In genomic region chr16:32633486-32634012, GRCm38 (mm10) we compare ENCODE assay signal across 17 mouse cellular contexts. TPM values are rescaled to one million over a fixed set of nuclear protein-coding genes. Genes with fewer than 3 reads are reported as not detected.
DNase-seq lines count a peak whose midpoint lies in the region; ATAC-seq and TF ChIP-seq lines count a peak whose summit lies in the region.
"Had no signal": no experiment of that assay in that cellular context is flagged by ENCODE, and none has a peak within 500 bp of the region (broad histone marks: within the 10 kb centered on the region; RNA-seq: fewer than 3 reads in every experiment).

No protein-coding gene starts in this region.

- 81% methylated on average over 4 of the region's 4 CpGs for WGBS in liver, embryonic 15.5 days (ENCODE audit: insufficient replicate concordance)

- TF ChIP-seq EP300 in MEL (IDR thresholded peaks at IDR 0.05; ENCODE audit: low read depth in 1 of 2, low read length in 2 of 2), result no peak

- H3K4me1 ChIP-seq in MEL (ENCODE audit: control insufficient read depth in 1 of 2, insufficient read depth in 2 of 2, low read length in 2 of 2), result peaks cover 4 to 16% of the 10 kb centered on the region in 2 experiments; a peak in 3 of 4 replicates
- H3K4me1 ChIP-seq in embryonic fibroblast, embryonic 13.5 days (ENCODE audit: control insufficient read depth, insufficient read depth, low read length), result peaks cover 6% of the 10 kb centered on the region
- H3K4me1 ChIP-seq in liver, embryonic 15.5 days (replicated peaks), result peaks cover 11% of the 10 kb centered on the region
- H3K4me1 ChIP-seq: forebrain, embryonic 15.5 days had no signal

- H3K9me3 ChIP-seq in MEL (replicated peaks; ENCODE audit: insufficient read depth, low read length), result no peaks in the 10 kb centered on the region
- H3K9me3 ChIP-seq in liver, embryonic 15.5 days (replicated peaks), result no peaks in the 10 kb centered on the region
- H3K9me3 ChIP-seq: embryonic facial prominence, embryonic 15.5 days; forebrain, embryonic 15.5 days; G1E; heart, embryonic 13.5 days; hindbrain, embryonic 15.5 days had no signal

- no peak for TF ChIP-seq CTCF in MEL (IDR thresholded peaks at IDR 0.05 in 2 of 3, conservative IDR thresholded peaks at IDR 0.05 in 1 of 3; ENCODE audit: control insufficient read depth in 1 of 3, insufficient read depth in 1 of 3, low read depth in 2 of 3, low read length in 3 of 3, poor library complexity in 1 of 3, severe bottlenecking in 1 of 3)
- TF ChIP-seq CTCF in embryonic fibroblast, embryonic 13.5 days (IDR thresholded peaks at IDR 0.05; ENCODE audit: borderline replicate concordance, insufficient read depth, low read length), result no peak
- TF ChIP-seq CTCF in gastrocnemius, adult 2 months (IDR thresholded peaks at IDR 0.05), result no peak

- no peak overlapping the region for H3K4me2 ChIP-seq in liver, embryonic 15.5 days
- H3K4me2 ChIP-seq: embryonic facial prominence, embryonic 15.5 days; forebrain, embryonic 15.5 days; heart, embryonic 13.5 days; hindbrain, embryonic 15.5 days had no signal

- H3K27me3 ChIP-seq in MEL (ENCODE audit: control insufficient read depth in 1 of 2, insufficient read depth in 2 of 2, low read length in 2 of 2), result no peaks in the 10 kb centered on the region
- H3K27me3 ChIP-seq in liver, embryonic 15.5 days, result peaks cover 10% of the 10 kb centered on the region; the same call in 1 of the 2 replicates
- H3K27me3 ChIP-seq: embryonic facial prominence, embryonic 15.5 days; forebrain, embryonic 15.5 days; hindbrain, embryonic 15.5 days had no signal

- H3K4me3 ChIP-seq in MEL (ENCODE audit: control insufficient read depth in 1 of 2, insufficient read depth in 1 of 2, low read depth in 2 of 2, low read length in 2 of 2), result no peak overlapping the region
- H3K4me3 ChIP-seq in embryonic fibroblast, embryonic 13.5 days (ENCODE audit: insufficient read depth, low read length), result no peak overlapping the region
- H3K4me3 ChIP-seq in liver, embryonic 15.5 days (replicated peaks), result no peak overlapping the region
- no peak overlapping the region for H3K4me3 ChIP-seq in gastrocnemius, adult 2 months
- H3K4me3 ChIP-seq: embryonic facial prominence, embryonic 15.5 days; forebrain, embryonic 15.5 days; heart, embryonic 13.5 days; hindbrain, embryonic 15.5 days had no signal

- DNase-seq in MEL (ENCODE audit: low read depth, low spot score), result peak; percentile 53
- DNase-seq in gastrocnemius, adult 2 months, result no peak
- DNase-seq in layer of hippocampus, adult 8-10 months (ENCODE audit: low spot score in 2 of 2), result no peak
- DNase-seq in frontal cortex, postnatal 10 days (ENCODE audit: low spot score in 2 of 2), result no peak
- DNase-seq: adrenal gland, postnatal 25 days; cerebellum, adult 2 months; cerebellum, postnatal 14 days; embryo, embryonic 11 days; gastrocnemius, postnatal 14 days; heart, postnatal 36 days had no signal

- peaks cover 29 to 37% of the 10 kb centered on the region in 2 experiments for H3K36me3 ChIP-seq in MEL (ENCODE audit: control insufficient read depth in 1 of 2, insufficient read depth in 2 of 2, low read length in 2 of 2)
- H3K36me3 ChIP-seq in liver, embryonic 15.5 days (replicated peaks), result peaks cover 54% of the 10 kb centered on the region

- peak; percentile 16; the same call in 1 of the 2 replicates for ATAC-seq in liver, embryonic 15.5 days (ENCODE audit: insufficient read depth)
- ATAC-seq: forebrain, embryonic 15.5 days had no signal

- TF ChIP-seq POLR2A in MEL (IDR thresholded peaks at IDR 0.05; ENCODE audit: control insufficient read depth in 1 of 2, insufficient read depth in 1 of 2, low read depth in 1 of 2, low read length in 2 of 2, poor library complexity in 1 of 2), result no peak; a peak in 1 of 4 replicates
- no peak for TF ChIP-seq POLR2A in embryonic fibroblast, embryonic 13.5 days (IDR thresholded peaks at IDR 0.05; ENCODE audit: low read depth, low read length)

- no peaks in the 10 kb centered on the region for H3K79me2 ChIP-seq in MEL (ENCODE audit: control insufficient read depth, insufficient read depth, low read length, poor library complexity)

- no peak for TF ChIP-seq RAD21 in MEL (IDR thresholded peaks at IDR 0.05; ENCODE audit: low read depth, low read length)

- intact Hi-C loops in gastrocnemius, adult 2 months (cut with DNase I), result no loop called here

- H3K27ac ChIP-seq in MEL (ENCODE audit: control insufficient read depth, low read depth, low read length), result peak overlapping the region; percentile 70
- H3K27ac ChIP-seq in embryonic fibroblast, embryonic 13.5 days (ENCODE audit: insufficient read depth, low read length), result peak overlapping the region; percentile 84; the same call in 1 of the 2 replicates
- H3K27ac ChIP-seq in liver, embryonic 15.5 days (replicated peaks), result peak overlapping the region; percentile 58
- H3K27ac ChIP-seq in gastrocnemius, adult 2 months, result no peak overlapping the region
- H3K27ac ChIP-seq: embryonic facial prominence, embryonic 15.5 days; forebrain, embryonic 15.5 days; heart, embryonic 13.5 days; hindbrain, embryonic 15.5 days had no signal

- no peak overlapping the region for H3K9ac ChIP-seq in MEL (ENCODE audit: control insufficient read depth, low read depth, low read length, poor library complexity, severe bottlenecking)
- no peak overlapping the region for H3K9ac ChIP-seq in liver, embryonic 15.5 days
- H3K9ac ChIP-seq: embryonic facial prominence, embryonic 15.5 days; forebrain, embryonic 15.5 days; heart, embryonic 13.5 days; hindbrain, embryonic 15.5 days had no signal

TF ChIP-seq in MEL, 35 proteins besides CTCF, POLR2A, EP300 and RAD21:
- TF ChIP-seq ETS1 (IDR thresholded peaks at IDR 0.05; ENCODE audit: low read depth, low read length) (0 out of 2 replicates have a peak, but pooled peaks have one; percentile 21), POLR2AphosphoS2 (IDR thresholded peaks at IDR 0.05; ENCODE audit: low read length) (0 out of 2 replicates have a peak, but pooled peaks have one; percentile 10), ZNF384 (IDR thresholded peaks at IDR 0.05; ENCODE audit: low read depth, low read length) (peak; percentile 73), NRF1 (IDR thresholded peaks at IDR 0.05; ENCODE audit: insufficient read depth, low read depth, low read length, poor library complexity, severe bottlenecking) (no peak)
TF ChIP-seq in MEL: peak in this region for 3.

RNA-seq across cellular contexts. Expression of gene Tnk2, which starts 10.1 kb away (rescaled TPM):
- 30.3 and 34.8 TPM in 2 replicates for total RNA-seq in MEL (2012; rRNA removed)
- 10 to 100 TPM in 1 of 2 experiments, not detected in 1; 77.0 TPM for polyA plus RNA-seq in MEL (2012; ENCODE audit: insufficient read depth in 1 of 2, insufficient read length in 2 of 2, low read depth in 1 of 2, low replicate concordance in 2 of 2, missing spikeins in 1 of 2)
- 92.4 and 144 TPM in 2 replicates for polyA plus RNA-seq in embryonic fibroblast, embryonic 13.5 days (2011; ENCODE audit: insufficient read length, low read depth, missing spikeins)
- polyA plus RNA-seq in liver, embryonic 15.5 days (2015; fragmentation: Nextera tagmentation; extraction: Ambion mirVana), result 4.5 and 4.7 TPM in 2 replicates
- total RNA-seq in gastrocnemius, adult 2 months (2021), result 10 to 100 TPM; 48.4 to 54.4 TPM
- 100 to 1,000 TPM; 206 to 238 (median 222) TPM for total RNA-seq in layer of hippocampus, adult 8-10 months (2022)

RNA-seq across cellular contexts. Expression of gene Tfrc, which starts 24.8 kb away (rescaled TPM):
- total RNA-seq in MEL (2012; rRNA removed), result 156 and 234 TPM in 2 replicates
- polyA plus RNA-seq in MEL (2012; ENCODE audit: insufficient read depth in 1 of 2, insufficient read length in 2 of 2, low read depth in 1 of 2, low replicate concordance in 2 of 2, missing spikeins in 1 of 2), result 100 to 1,000 TPM in 1 of 2 experiments, 10 to 100 TPM in 1; 90.9 to 106 TPM
- 38.0 and 44.5 TPM in 2 replicates for polyA plus RNA-seq in embryonic fibroblast, embryonic 13.5 days (2011; ENCODE audit: insufficient read length, low read depth, missing spikeins)
- 285 and 299 TPM in 2 replicates for polyA plus RNA-seq in liver, embryonic 15.5 days (2015; fragmentation: Nextera tagmentation; extraction: Ambion mirVana)
- total RNA-seq in gastrocnemius, adult 2 months (2021), result 100 to 1,000 TPM in 1 of 2 experiments, 10 to 100 TPM in 1; 77.4 to 174 TPM
- total RNA-seq in layer of hippocampus, adult 8-10 months (2022), result 10 to 100 TPM; 54.4 to 75.4 (median 58.0) TPM
